Mouse (Mus musculus) heart, embryonic 13.5 days (tissue): Measurements from ENCODE around the gene Abtb2. TPM values are rescaled to one million over a fixed set of nuclear protein-coding genes. Genes with fewer than 3 reads are reported as not detected.

Experiments
- ATAC-seq: fragments of 200-750 bp; cut with Nextera tagmentation; 2 replicates; pipeline ENCODE4 v1.8.0; 2017; ENCODE audit warnings: moderate TSS enrichment; ENCODE audit not compliant: insufficient number of reproducible peaks, low FRiP score, low TSS enrichment; ENCODE audit errors: extremely low read depth
- H3K27ac ChIP-seq: fragments of 300-500 bp; sonication (generic); replicated peaks from 2 replicates; pipeline ENCODE4 v1.5.1; 2015; ENCODE audit warnings: moderate library complexity, mild to moderate bottlenecking, inconsistent platforms
- H3K27me3 ChIP-seq: fragments of 300-500 bp; sonication (generic); replicated peaks from 2 replicates; pipeline ENCODE4 v1.6.1; 2015; ENCODE audit warnings: mild to moderate bottlenecking, inconsistent platforms
- H3K36me3 ChIP-seq: fragments of 300-500 bp; sonication (generic); 2 replicates; pipeline ENCODE4 v1.6.1; 2015; ENCODE audit warnings: mild to moderate bottlenecking, inconsistent platforms
- H3K4me1 ChIP-seq: fragments of 300-500 bp; sonication (generic); 2 replicates; pipeline ENCODE4 v1.6.1; 2015; ENCODE audit warnings: inconsistent platforms
- H3K4me2 ChIP-seq: fragments of 300-500 bp; sonication (generic); 2 replicates; pipeline ENCODE4 v1.6.1; 2015; ENCODE audit warnings: inconsistent platforms, mild to moderate bottlenecking, moderate library complexity
- H3K4me3 ChIP-seq: fragments of 300-500 bp; sonication (generic); 2 replicates; pipeline ENCODE4 v1.5.1; 2015; ENCODE audit warnings: moderate library complexity, mild to moderate bottlenecking, inconsistent platforms
- H3K9ac ChIP-seq: fragments of 300-500 bp; sonication (generic); 2 replicates; pipeline ENCODE4 v1.6.1; 2015; ENCODE audit warnings: inconsistent platforms, mild to moderate bottlenecking, moderate library complexity
- H3K9me3 ChIP-seq: fragments of 300-500 bp; sonication (generic); 2 replicates; pipeline ENCODE4 v1.6.1; 2016; ENCODE audit warnings: inconsistent platforms
- WGBS: fragments of 180-500 bp; shearing (Covaris S2); methylation state at CpG from one replicate; pipeline ENCODE4 v1.1.7; 2015; ENCODE audit warnings: mixed read lengths; 5-methylcytosine and 5-hydroxymethylcytosine counted together
- polyA plus RNA-seq: library from polyadenylated mRNA; unstranded; fragments of >200 nt; fragmentation: Nextera tagmentation; extraction: Ambion mirVana; gene quantifications from 2 replicates; pipeline ENCODE4 v1.2.1, GENCODE M21; 2015

The Abtb2 gene
- polyA plus RNA-seq, 1 experiment from 2014 or later, result 17.4 TPM

- no peak overlapping the region for H3K9ac ChIP-seq
- H3K27ac ChIP-seq, result no peak overlapping the region
- no peaks in the 10 kb centered on the region for H3K9me3 ChIP-seq
- no peak overlapping the region for H3K4me3 ChIP-seq
- H3K36me3 ChIP-seq, result peaks cover 2% of the 10 kb centered on the region; the same call in 1 of the 2 replicates
- no peak for ATAC-seq
- no peak overlapping the region for H3K4me2 ChIP-seq
- no peaks in the 10 kb centered on the region for H3K27me3 ChIP-seq
- H3K4me1 ChIP-seq, result peaks cover 38% of the 10 kb centered on the region
- WGBS, result 83% methylated on average over 6 of the region's 6 CpGs
Measured at GRCm38 (mm10) chr2:103678433-103678832, 112.3 kb downstream of the Abtb2 start.

GRCm38 (mm10) chr2:103680364-103681110, 114.4 kb downstream of the Abtb2 start:
- WGBS, result 73% methylated on average over 9 of the region's 9 CpGs
- no peak overlapping the region for H3K4me2 ChIP-seq
- H3K4me3 ChIP-seq, result no peak overlapping the region
- no peak overlapping the region for H3K9ac ChIP-seq
- peaks cover 43% of the 10 kb centered on the region for H3K4me1 ChIP-seq
- H3K27ac ChIP-seq, result no peak overlapping the region
- H3K27me3 ChIP-seq, result no peaks in the 10 kb centered on the region
- H3K36me3 ChIP-seq, result peaks cover 11% of the 10 kb centered on the region; the same call in 1 of the 2 replicates
- no peak for ATAC-seq
- no peaks in the 10 kb centered on the region for H3K9me3 ChIP-seq

- Histone ChIP-seq H3K27ac (no peak overlapping the region), H3K4me2 (no peak overlapping the region), H3K27me3 (no peaks in the 10 kb centered on the region), H3K36me3 (peaks cover 11% of the 10 kb centered on the region; the same call in 1 of the 2 replicates), H3K4me1 (peaks cover 47% of the 10 kb centered on the region), H3K9me3 (no peaks in the 10 kb centered on the region), H3K9ac (no peak overlapping the region), H3K4me3 (no peak overlapping the region)
- ATAC-seq, result no peak
- WGBS, result 80% methylated on average over 5 of the region's 5 CpGs
Measured at GRCm38 (mm10) chr2:103681149-103681548, 115.0 kb downstream of the Abtb2 start.

- 74% methylated on average over 9 of the region's 9 CpGs for WGBS
- no peak overlapping the region for H3K4me3 ChIP-seq
- no peak for ATAC-seq
- H3K4me1 ChIP-seq, result peaks cover 40% of the 10 kb centered on the region
- H3K27ac ChIP-seq, result peak overlapping the region; percentile 43
- H3K36me3 ChIP-seq, result peaks cover 11% of the 10 kb centered on the region; the same call in 1 of the 2 replicates
- no peak overlapping the region for H3K4me2 ChIP-seq
- H3K9ac ChIP-seq, result no peak overlapping the region
- no peaks in the 10 kb centered on the region for H3K27me3 ChIP-seq
- H3K9me3 ChIP-seq, result no peaks in the 10 kb centered on the region
Measured at GRCm38 (mm10) chr2:103682261-103682722, 116.2 kb downstream of the Abtb2 start.

- 79% methylated on average over 9 of the region's 9 CpGs for WGBS
- H3K27ac ChIP-seq, result peak overlapping the region; percentile 43
Measured at GRCm38 (mm10) chr2:103682927-103683442, 116.9 kb downstream of the Abtb2 start.

GRCm38 (mm10) chr2:103684431-103684830, 118.3 kb downstream of the Abtb2 start:
- H3K27me3 ChIP-seq, result no peaks in the 10 kb centered on the region
- no peaks in the 10 kb centered on the region for H3K9me3 ChIP-seq
- peaks cover 11% of the 10 kb centered on the region for H3K36me3 ChIP-seq
- WGBS, result 78% methylated on average over 2 of the region's 2 CpGs
- H3K9ac ChIP-seq, result no peak overlapping the region
- H3K4me2 ChIP-seq, result no peak overlapping the region
- H3K4me1 ChIP-seq, result peaks cover 32% of the 10 kb centered on the region
- peak overlapping the region; percentile 26 for H3K27ac ChIP-seq
- no peak for ATAC-seq
- no peak overlapping the region for H3K4me3 ChIP-seq

More at GRCm38 (mm10) chr2:103682927-103683442, 116.9 kb downstream of the Abtb2 start:
- H3K36me3 ChIP-seq, result peaks cover 11% of the 10 kb centered on the region; the same call in 1 of the 2 replicates
- peaks cover 33% of the 10 kb centered on the region for H3K4me1 ChIP-seq
- H3K4me3 ChIP-seq, result no peak overlapping the region
- H3K4me2 ChIP-seq, result no peak overlapping the region
- no peak overlapping the region for H3K9ac ChIP-seq
- no peak for ATAC-seq
- H3K9me3 ChIP-seq, result no peaks in the 10 kb centered on the region
- no peaks in the 10 kb centered on the region for H3K27me3 ChIP-seq

GRCm38 (mm10) chr2:103684926-103685577, 118.9 kb downstream of the Abtb2 start:
- H3K27ac ChIP-seq, result peak overlapping the region; percentile 26
- no peak for ATAC-seq
- H3K4me2 ChIP-seq, result no peak overlapping the region
- H3K9ac ChIP-seq, result peak overlapping the region; percentile 44; the same call in 1 of the 2 replicates
- H3K9me3 ChIP-seq, result no peaks in the 10 kb centered on the region
- WGBS, result 56% methylated on average over 7 of the region's 7 CpGs
- H3K36me3 ChIP-seq, result peaks cover 11% of the 10 kb centered on the region
- peaks cover 37% of the 10 kb centered on the region for H3K4me1 ChIP-seq
- no peak overlapping the region for H3K4me3 ChIP-seq
- no peaks in the 10 kb centered on the region for H3K27me3 ChIP-seq

GRCm38 (mm10) chr2:103685581-103685980, 119.5 kb downstream of the Abtb2 start:
- Histone ChIP-seq H3K27ac (peak overlapping the region; percentile 17; the same call in 1 of the 2 replicates), H3K4me3 (no peak overlapping the region), H3K36me3 (peaks cover 11% of the 10 kb centered on the region), H3K9me3 (no peaks in the 10 kb centered on the region), H3K9ac (peak overlapping the region; percentile 44; the same call in 1 of the 2 replicates), H3K4me2 (no peak overlapping the region), H3K27me3 (no peaks in the 10 kb centered on the region), H3K4me1 (peaks cover 43% of the 10 kb centered on the region)
- WGBS, result 79% methylated on average over 4 of the region's 4 CpGs
- ATAC-seq, result no peak

GRCm38 (mm10) chr2:103687143-103687542, 121.0 kb downstream of the Abtb2 start:
- H3K4me3 ChIP-seq, result no peak overlapping the region
- peaks cover 11% of the 10 kb centered on the region for H3K36me3 ChIP-seq
- H3K9me3 ChIP-seq, result no peaks in the 10 kb centered on the region
- H3K4me1 ChIP-seq, result peaks cover 50% of the 10 kb centered on the region
- no peak overlapping the region for H3K9ac ChIP-seq
- no peak overlapping the region for H3K27ac ChIP-seq
- no peak overlapping the region for H3K4me2 ChIP-seq
- H3K27me3 ChIP-seq, result no peaks in the 10 kb centered on the region
- no peak for ATAC-seq

- Histone ChIP-seq H3K4me2 (no peak overlapping the region), H3K9ac (no peak overlapping the region), H3K36me3 (peaks cover 11% of the 10 kb centered on the region), H3K27me3 (no peaks in the 10 kb centered on the region), H3K4me1 (peaks cover 42% of the 10 kb centered on the region), H3K9me3 (no peaks in the 10 kb centered on the region), H3K27ac (no peak overlapping the region), H3K4me3 (no peak overlapping the region)
- ATAC-seq, result no peak
Measured at GRCm38 (mm10) chr2:103687888-103688287, 121.8 kb downstream of the Abtb2 start.

- H3K4me1 ChIP-seq, result peaks cover 28% of the 10 kb centered on the region
- 45% methylated on average over 6 of the region's 6 CpGs for WGBS
- H3K9me3 ChIP-seq, result no peaks in the 10 kb centered on the region
- no peak overlapping the region for H3K4me3 ChIP-seq
- ATAC-seq, result no peak; the same call in 1 of the 2 replicates
- no peaks in the 10 kb centered on the region for H3K27me3 ChIP-seq
- peak overlapping the region; percentile 37 for H3K27ac ChIP-seq
- H3K9ac ChIP-seq, result no peak overlapping the region
- no peak overlapping the region for H3K4me2 ChIP-seq
- H3K36me3 ChIP-seq, result peaks cover 4% of the 10 kb centered on the region
Measured at GRCm38 (mm10) chr2:103690425-103690824, 124.3 kb downstream of the Abtb2 start.
